Mouse (Mus musculus) G1E-ER4 (cell line): ENCODE measurements around the gene Efcab3. TPM values are rescaled to one million over a fixed set of nuclear protein-coding genes. Genes with fewer than 3 reads are reported as not detected.

ENCODE experiments used
- GATA1 ChIP-seq: IDR thresholded peaks from one replicate; pipeline ENCODE4 v1.8.0; 2012; ENCODE audit warnings: low read length, inconsistent platforms
- polyA plus RNA-seq: library from polyadenylated mRNA; stranded (reverse); fragments of >175 nt; gene quantifications from 2 replicates; pipeline ENCODE4 v1.2.3, GENCODE M21; 2012

The Efcab3 gene
- polyA plus RNA-seq, 1 experiment, result not detected

DNA sequence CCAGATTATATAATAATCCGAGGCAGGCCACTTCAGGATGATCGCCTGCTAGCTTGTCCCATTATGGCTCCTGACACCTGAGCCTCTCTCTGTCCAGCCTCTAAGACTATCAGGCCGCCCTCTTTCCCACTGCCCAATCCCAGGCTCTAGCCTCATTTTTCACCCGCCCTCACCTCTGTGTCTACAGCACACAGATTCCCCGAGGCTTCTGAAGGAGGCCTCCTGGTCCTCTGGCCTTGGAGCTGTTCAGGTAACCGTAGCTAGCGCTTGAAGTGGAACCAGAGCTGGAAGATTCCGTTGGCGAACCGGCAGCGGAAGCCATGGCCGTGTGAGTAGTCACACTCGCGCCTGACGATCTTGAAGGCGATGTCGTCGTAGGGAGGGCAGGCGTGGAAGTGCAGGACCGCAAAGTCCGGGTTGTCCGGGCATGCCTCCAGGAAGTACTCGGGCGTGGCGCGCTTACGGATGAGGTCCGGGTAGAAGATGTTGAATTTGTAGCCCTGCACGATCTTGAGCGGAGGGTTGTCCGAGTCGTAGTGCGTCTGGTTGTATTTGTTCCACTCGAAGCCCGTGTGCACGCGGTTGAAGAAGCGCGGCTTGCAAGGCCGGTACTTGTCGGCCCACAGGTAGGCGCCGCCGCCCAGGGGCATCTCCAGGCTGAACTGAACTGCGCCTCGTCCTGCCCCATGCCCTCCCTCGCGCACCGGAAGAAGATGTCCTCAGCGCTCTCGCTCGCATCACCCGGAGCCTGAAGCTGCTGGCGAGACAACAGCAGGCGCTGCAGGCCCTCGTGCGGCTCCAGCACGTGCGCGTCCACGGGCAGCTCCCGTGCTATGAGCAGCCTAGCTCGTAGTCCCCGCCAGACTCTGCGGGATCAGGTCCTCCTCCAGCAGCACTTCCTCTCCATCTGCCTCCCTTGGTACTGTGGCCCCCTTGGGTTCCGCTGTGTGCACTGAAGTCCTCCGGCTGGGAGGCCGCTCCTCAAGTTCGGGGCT, 101.4 kb downstream of the Efcab3 start:
- TF ChIP-seq GATA1, result no peak

DNA sequence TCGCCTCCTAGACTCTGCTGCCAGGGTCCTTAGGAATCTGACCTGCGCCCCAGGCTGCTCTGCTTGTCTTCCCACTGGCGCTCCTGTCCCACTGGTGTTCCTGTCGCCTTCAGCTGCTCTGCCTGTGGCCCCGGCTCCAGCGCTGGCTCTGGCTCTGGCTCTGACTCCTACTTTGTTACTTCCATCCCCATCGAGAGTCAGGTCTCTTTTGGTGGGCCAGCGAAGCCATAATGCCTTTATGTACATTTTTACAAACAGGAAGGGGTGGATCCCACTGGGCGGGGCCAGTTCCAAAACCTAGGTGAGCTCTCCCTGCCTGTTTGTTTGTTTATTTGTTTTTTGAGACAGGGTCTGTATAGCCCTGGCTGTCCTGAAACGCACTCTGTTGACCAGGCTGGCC, 103.4 kb downstream of the Efcab3 start:
- no peak for TF ChIP-seq GATA1

Other genes with a start within 250 kb of the Efcab3 start
- 11.9 and 17.3 TPM in 2 replicates for gene Mettl2, start 62.8 kb downstream of the Efcab3 start, polyA plus RNA-seq
- not detected in 2 replicates for gene Gm10842, start 83.3 kb downstream of the Efcab3 start, polyA plus RNA-seq
- gene Tlk2, start 115.2 kb downstream of the Efcab3 start, polyA plus RNA-seq, result 18.4 and 25.0 TPM in 2 replicates
- 0.01 TPM in 1 of 2 replicates, not detected in the other for gene Mrc2, start 229.1 kb downstream of the Efcab3 start, polyA plus RNA-seq